Mouse (Mus musculus) forebrain, embryonic 14.5 days (tissue): ENCODE results near the gene Gm28051. TPM values are rescaled to one million over a fixed set of nuclear protein-coding genes. Genes with fewer than 3 reads are reported as not detected.

Experiments used
- ATAC-seq: fragments of 200-750 bp; cut with Nextera tagmentation; 2 replicates; pipeline ENCODE4 v1.8.0; 2017; ENCODE audit warnings: mild to moderate bottlenecking, moderate library complexity
- DNase-seq: peaks from one replicate; pipeline ENCODE4 v3.0.0-alpha.2; 2015; ENCODE audit warnings: low spot score
- H3K27ac ChIP-seq: fragments of 300-500 bp; sonication (generic); 2 replicates; pipeline ENCODE4 v1.5.1; 2014; ENCODE audit warnings: low read depth, mild to moderate bottlenecking, control low read depth, low read length, moderate library complexity
- H3K27me3 ChIP-seq: fragments of 300-500 bp; sonication (generic); replicated peaks from 2 replicates; pipeline ENCODE4 v1.6.1; 2014; ENCODE audit warnings: low read length, control low read depth, mixed read lengths; ENCODE audit not compliant: control insufficient read depth, insufficient read depth
- H3K36me3 ChIP-seq: fragments of 300-500 bp; sonication (generic); 2 replicates; pipeline ENCODE4 v1.6.1; 2014; ENCODE audit warnings: low read length, control low read depth; ENCODE audit not compliant: control insufficient read depth, insufficient read depth
- H3K4me1 ChIP-seq: fragments of 300-500 bp; sonication (generic); 2 replicates; pipeline ENCODE4 v1.6.1; 2014; ENCODE audit warnings: antibody characterized with exemption, low read length, control low read depth; ENCODE audit not compliant: control insufficient read depth, insufficient read depth
- H3K4me2 ChIP-seq: fragments of 300-500 bp; sonication (generic); 2 replicates; pipeline ENCODE4 v1.6.1; 2014; ENCODE audit warnings: mild to moderate bottlenecking, control low read depth, low read length
- H3K4me3 ChIP-seq: fragments of 300-500 bp; sonication (generic); 2 replicates; pipeline ENCODE4 v1.5.1; 2014; ENCODE audit warnings: low read depth, low read length, control low read depth
- H3K9ac ChIP-seq: fragments of 300-500 bp; sonication (generic); 2 replicates; pipeline ENCODE4 v1.6.1; 2014; ENCODE audit warnings: mild to moderate bottlenecking, low read length, control low read depth, moderate library complexity
- H3K9me3 ChIP-seq: fragments of 300-500 bp; sonication (generic); replicated peaks from 2 replicates; pipeline ENCODE4 v1.6.1; 2016; ENCODE audit warnings: low read length, control low read depth, mixed read lengths; ENCODE audit not compliant: control insufficient read depth
- WGBS: fragments of 180-500 bp; shearing (Covaris S2); extraction: QIAGEN DNeasy Blood & Tissue Kit; methylation state at CpG from one replicate; pipeline ENCODE4 v1.1.7; 2014; 5-methylcytosine and 5-hydroxymethylcytosine counted together
- polyA plus RNA-seq: library from polyadenylated mRNA; unstranded; fragments of >200 nt; fragmentation: Nextera tagmentation; extraction: Ambion mirVana; gene quantifications from 2 replicates; pipeline ENCODE4 v1.2.1, GENCODE M21; 2014

Gene Gm28051
- polyA plus RNA-seq, 1 experiment from 2014 or later, result not detected

- Histone ChIP-seq H3K4me2 (peak overlapping the region; percentile 79), H3K9me3 (no peaks in the 10 kb centered on the region), H3K9ac (peak overlapping the region; percentile 79), H3K27ac (peak overlapping the region; percentile 80), H3K4me3 (peak overlapping the region; percentile 70), H3K27me3 (no peaks in the 10 kb centered on the region), H3K4me1 (peaks cover 26% of the 10 kb centered on the region), H3K36me3 (no peaks in the 10 kb centered on the region)
- ATAC-seq (peak; percentile 72), DNase-seq (peak; percentile 90)
- WGBS, result 2% methylated on average over 45 of the region's 45 CpGs
These were observed 52.2 kb downstream of the Gm28051 start for GRCm38 (mm10) chr12:102705216-102705871.

GRCm38 (mm10) chr12:102704457-102705198 is 52.9 kb downstream of the Gm28051 start, which contains the start of gene Itpk1:
TSS of gene Itpk1 (minus strand) at chr12:102704930.
- no peaks in the 10 kb centered on the region for H3K36me3 ChIP-seq
- DNase-seq, result peak; percentile 77
- under 1% methylated on average over 79 of the region's 105 CpGs for WGBS
- H3K9ac ChIP-seq, result peak within 1 kb of the TSS; percentile 79
- peak within 1 kb of the TSS; percentile 70 for H3K4me3 ChIP-seq
- H3K4me1 ChIP-seq, result peaks cover 33% of the 10 kb centered on the region
- H3K27ac ChIP-seq, result peak within 1 kb of the TSS; percentile 80
- H3K27me3 ChIP-seq, result no peaks in the 10 kb centered on the region
- H3K9me3 ChIP-seq, result no peaks in the 10 kb centered on the region
- peak within 1 kb of the TSS; percentile 79 for H3K4me2 ChIP-seq
- peak; percentile 91 for ATAC-seq

GRCm38 (mm10) chr12:102703921-102704408 is 53.6 kb downstream of the Gm28051 start:
- Histone ChIP-seq H3K27ac (peak overlapping the region; percentile 80), H3K36me3 (no peaks in the 10 kb centered on the region), H3K9ac (peak overlapping the region; percentile 79), H3K27me3 (no peaks in the 10 kb centered on the region), H3K4me3 (peak overlapping the region; percentile 70), H3K9me3 (no peaks in the 10 kb centered on the region), H3K4me2 (peak overlapping the region; percentile 79), H3K4me1 (peaks cover 39% of the 10 kb centered on the region)
- DNase-seq, result peak; percentile 49
- WGBS, result 4% methylated on average over 17 of the region's 17 CpGs
- ATAC-seq, result peak; percentile 13

GRCm38 (mm10) chr12:102703441-102703840 is 54.1 kb downstream of the Gm28051 start:
- Histone ChIP-seq H3K4me3 (peak overlapping the region; percentile 70), H3K9ac (peak overlapping the region; percentile 79), H3K4me1 (peaks cover 44% of the 10 kb centered on the region), H3K36me3 (no peaks in the 10 kb centered on the region), H3K9me3 (no peaks in the 10 kb centered on the region), H3K27me3 (no peaks in the 10 kb centered on the region), H3K4me2 (peak overlapping the region; percentile 79), H3K27ac (peak overlapping the region; percentile 56; the same call in 1 of the 2 replicates)
- no peak for ATAC-seq
- DNase-seq, result no peak
- WGBS, result 21% methylated on average over 6 of the region's 6 CpGs

- Histone ChIP-seq H3K9me3 (no peaks in the 10 kb centered on the region), H3K4me1 (peaks cover 48% of the 10 kb centered on the region), H3K9ac (peak overlapping the region; percentile 9; the same call in 1 of the 2 replicates), H3K27ac (peak overlapping the region; percentile 56; the same call in 1 of the 2 replicates), H3K27me3 (no peaks in the 10 kb centered on the region), H3K4me3 (peak overlapping the region; percentile 70), H3K4me2 (peak overlapping the region; percentile 79), H3K36me3 (no peaks in the 10 kb centered on the region)
- DNase-seq (peak; percentile 65), ATAC-seq (no peak)
- WGBS, result 1% methylated on average over 4 of the region's 4 CpGs
These were observed 54.5 kb downstream of the Gm28051 start for GRCm38 (mm10) chr12:102703111-102703412.

GRCm38 (mm10) chr12:102702356-102703110 is 55.0 kb downstream of the Gm28051 start:
- no peaks in the 10 kb centered on the region for H3K36me3 ChIP-seq
- no peaks in the 10 kb centered on the region for H3K9me3 ChIP-seq
- peak overlapping the region; percentile 9; the same call in 1 of the 2 replicates for H3K9ac ChIP-seq
- H3K4me3 ChIP-seq, result peak overlapping the region; percentile 70
- peak; percentile 94 for DNase-seq
- 5% methylated on average over 15 of the region's 15 CpGs for WGBS
- ATAC-seq, result no peak
- H3K27ac ChIP-seq, result peak overlapping the region; percentile 56
- no peaks in the 10 kb centered on the region for H3K27me3 ChIP-seq
- H3K4me1 ChIP-seq, result peaks cover 53% of the 10 kb centered on the region
- peak overlapping the region; percentile 79 for H3K4me2 ChIP-seq

- Histone ChIP-seq H3K27me3 (no peaks in the 10 kb centered on the region), H3K27ac (no peak overlapping the region), H3K36me3 (no peaks in the 10 kb centered on the region), H3K4me3 (no peak overlapping the region), H3K4me2 (peak overlapping the region; percentile 79), H3K9ac (no peak overlapping the region), H3K4me1 (peaks cover 59% of the 10 kb centered on the region), H3K9me3 (no peaks in the 10 kb centered on the region)
- no peak for DNase-seq
- ATAC-seq, result no peak
- 92% methylated on average over 5 of the region's 5 CpGs for WGBS
These were observed 55.8 kb downstream of the Gm28051 start for GRCm38 (mm10) chr12:102701691-102702207.

GRCm38 (mm10) chr12:102700453-102700852 is 57.1 kb downstream of the Gm28051 start:
- H3K4me1 ChIP-seq, result peaks cover 51% of the 10 kb centered on the region
- DNase-seq, result no peak
- H3K4me2 ChIP-seq, result 0 out of 2 replicates have a peak overlapping the region, but pooled peaks have one; percentile 9
- no peaks in the 10 kb centered on the region for H3K9me3 ChIP-seq
- WGBS, result 46% methylated on average over 12 of the region's 12 CpGs
- H3K4me3 ChIP-seq, result no peak overlapping the region
- no peaks in the 10 kb centered on the region for H3K27me3 ChIP-seq
- 0 out of 2 replicates have a peak overlapping the region, but pooled peaks have one; percentile 29 for H3K9ac ChIP-seq
- peak overlapping the region; percentile 35 for H3K27ac ChIP-seq
- ATAC-seq, result no peak
- H3K36me3 ChIP-seq, result no peaks in the 10 kb centered on the region
